Mouse (Mus musculus): ENCODE results near the gene Timm8a2.

- no peak for TF ChIP-seq CTCF (conservative IDR thresholded peaks at IDR 0.05 in 1 of 2, IDR thresholded peaks at IDR 0.05 in 1 of 2; ENCODE audit: low read depth in 2 of 2, low read length in 2 of 2)
- no peak for TF ChIP-seq E2F4 (IDR thresholded peaks at IDR 0.05; ENCODE audit: insufficient replicate concordance, low read depth, low read length)
- TF ChIP-seq MYC (IDR thresholded peaks at IDR 0.05; ENCODE audit: low read depth, low read length) = no peak
- no peak for TF ChIP-seq KAT2A (IDR thresholded peaks at IDR 0.05; ENCODE audit: insufficient replicate concordance, low read length)
- no peak for TF ChIP-seq UBTF (IDR thresholded peaks at IDR 0.05; ENCODE audit: low read depth, low read length)
- no peak for TF ChIP-seq POLR2A (IDR thresholded peaks at IDR 0.05; ENCODE audit: low read depth, low read length)
- TF ChIP-seq TCF12 (IDR thresholded peaks at IDR 0.05; ENCODE audit: low read depth, low read length) = no peak
- TF ChIP-seq MAFK (IDR thresholded peaks at IDR 0.05; ENCODE audit: insufficient replicate concordance, low read length) = no peak
- TF ChIP-seq MAX (IDR thresholded peaks at IDR 0.05; ENCODE audit: low read length) = no peak
- no peak for TF ChIP-seq HCFC1 (IDR thresholded peaks at IDR 0.05; ENCODE audit: low read depth, low read length)
- TF ChIP-seq ZC3H11A (IDR thresholded peaks at IDR 0.05; ENCODE audit: low read depth, low read length) = no peak
- no peak; the same call in 1 of the 2 replicates for TF ChIP-seq BHLHE40 (IDR thresholded peaks at IDR 0.05; ENCODE audit: low read depth, low read length)
These were observed 26.9 kb downstream of the Timm8a2 start for GRCm38 (mm10) chr14:122061376-122061775.
